Mouse (Mus musculus): Measurements from ENCODE around the gene Heatr3. TPM values are rescaled to one million over a fixed set of nuclear protein-coding genes. Genes with fewer than 3 reads are reported as not detected.
A peak's percentile ranks its signal among the peaks of the same experiment; 100 is the strongest.
"Not testable (repeated sequence)": the region's sequence is repeated elsewhere in the genome, so short reads cannot be mapped to it uniquely, and the experiment has no call there.

Gene Heatr3
- polyA plus RNA-seq, 1 experiment: 25.5 TPM

- no peak for DNase-seq (ENCODE audit: low spot score)
Measured at GRCm38 (mm10) chr8:88185716-88186115, 48.1 kb downstream of the Heatr3 start.

- no peak for DNase-seq (ENCODE audit: low spot score)
Measured at GRCm38 (mm10) chr8:88197328-88197727, 59.7 kb downstream of the Heatr3 start.

GRCm38 (mm10) chr8:88198551-88198944, 60.9 kb downstream of the Heatr3 start:
- DNase-seq (ENCODE audit: low spot score): no peak

GRCm38 (mm10) chr8:88198945-88199571, 61.4 kb downstream of the Heatr3 start, which contains the start of gene Tent4b:
Gene Tent4b (plus strand): TSS chr8:88199213.
- DNase-seq (ENCODE audit: low spot score): peak; percentile 94

- DNase-seq (ENCODE audit: low spot score): peak; percentile 43
Measured at GRCm38 (mm10) chr8:88199700-88200601, 62.3 kb downstream of the Heatr3 start.

- DNase-seq (ENCODE audit: low spot score): no peak
Measured at GRCm38 (mm10) chr8:88200724-88201495, 63.3 kb downstream of the Heatr3 start.

- no peak for DNase-seq (ENCODE audit: low spot score)
Measured at GRCm38 (mm10) chr8:88201641-88202040, 64.0 kb downstream of the Heatr3 start.

- DNase-seq (ENCODE audit: low spot score): no peak
Measured at GRCm38 (mm10) chr8:88206016-88206415, 68.4 kb downstream of the Heatr3 start.

- DNase-seq (ENCODE audit: low spot score): no peak
Measured at GRCm38 (mm10) chr8:88207121-88207821, 69.6 kb downstream of the Heatr3 start.

GRCm38 (mm10) chr8:88209930-88210827, 72.5 kb downstream of the Heatr3 start:
- not testable (repeated sequence) for DNase-seq (ENCODE audit: low spot score)

GRCm38 (mm10) chr8:88221353-88221752, 83.7 kb downstream of the Heatr3 start:
- no peak for DNase-seq (ENCODE audit: low spot score)

Other genes starting within 250 kb of the Heatr3 start
- 18.1 and 20.1 TPM in 2 replicates for gene Zfp423, start 178.3 kb upstream of the Heatr3 start, polyA plus RNA-seq (2012; rRNA removed)
- 41.8 and 52.1 TPM in 2 replicates for gene Cnep1r1, start 19.1 kb upstream of the Heatr3 start, polyA plus RNA-seq (2012; rRNA removed)
- 17.6 and 18.9 TPM in 2 replicates for gene Tent4b, start 61.4 kb downstream of the Heatr3 start, polyA plus RNA-seq (2012; rRNA removed)
- 15.0 and 15.2 TPM in 2 replicates for gene Adcy7, start 134.5 kb downstream of the Heatr3 start, polyA plus RNA-seq (2012; rRNA removed)
- gene Brd7, start 224.3 kb downstream of the Heatr3 start, polyA plus RNA-seq (2012; rRNA removed): 45.6 and 46.4 TPM in 2 replicates

Data from urinary bladder, adult 2 months (tissue).